Mouse (Mus musculus) E14TG2a.4 (cell line): ENCODE data around the gene Gprc5c.
A peak's percentile ranks its signal among the peaks of the same experiment; 100 is the strongest.

Source experiments
- H3K27me3 ChIP-seq: 2 replicates; pipeline ENCODE4 v1.6.1; 2014; ENCODE audit warnings: low read length, control low read depth; ENCODE audit not compliant: insufficient read depth
- H3K36me3 ChIP-seq: 2 replicates; pipeline ENCODE4 v1.6.1; 2014; ENCODE audit warnings: low read length, control low read depth; ENCODE audit not compliant: insufficient read depth
- H3K4me1 ChIP-seq: replicated peaks from 2 replicates; pipeline ENCODE4 v1.6.1; 2014; ENCODE audit warnings: low read depth, low read length, control low read depth
- H3K4me3 ChIP-seq: replicated peaks from 2 replicates; pipeline ENCODE4 v1.5.1; 2014; ENCODE audit warnings: mild to moderate bottlenecking, low read length
- H3K9me3 ChIP-seq: 2 replicates; pipeline ENCODE4 v1.6.1; 2014; ENCODE audit warnings: low read length, control low read depth
- CTCF ChIP-seq: conservative IDR thresholded peaks from 2 replicates; pipeline ENCODE4 v1.5.1; 2014; ENCODE audit warnings: low read length
- NANOG ChIP-seq: IDR thresholded peaks from 2 replicates; pipeline ENCODE4 v1.6.1; 2014; ENCODE audit warnings: borderline replicate concordance, low read length, mixed read lengths
- POU5F1 ChIP-seq: IDR thresholded peaks from 2 replicates; pipeline ENCODE4 v1.6.1; 2014; ENCODE audit warnings: low read length, borderline replicate concordance

Gene Gprc5c

GRCm38 (mm10) chr11:114856125-114856524 lies 5.2 kb downstream of the Gprc5c start:
- Histone ChIP-seq H3K27me3 (peaks cover 24% of the 10 kb centered on the region), H3K9me3 (no peaks in the 10 kb centered on the region), H3K4me1 (peaks cover 31% of the 10 kb centered on the region), H3K4me3 (no peak overlapping the region), H3K36me3 (no peaks in the 10 kb centered on the region)
- TF ChIP-seq CTCF = no peak
- no peak for TF ChIP-seq POU5F1
- no peak for TF ChIP-seq NANOG

GRCm38 (mm10) chr11:114858641-114859040 lies 7.7 kb downstream of the Gprc5c start:
- TF ChIP-seq CTCF = peak; percentile 92
- no peak for TF ChIP-seq POU5F1
- Histone ChIP-seq H3K4me3 (no peak overlapping the region), H3K4me1 (peaks cover 17% of the 10 kb centered on the region), H3K9me3 (no peaks in the 10 kb centered on the region), H3K27me3 (peaks cover 9% of the 10 kb centered on the region), H3K36me3 (no peaks in the 10 kb centered on the region)

- Histone ChIP-seq H3K27me3 (no peaks in the 10 kb centered on the region), H3K4me1 (peaks cover 4% of the 10 kb centered on the region; the same call in 1 of the 2 replicates), H3K9me3 (no peaks in the 10 kb centered on the region), H3K4me3 (no peak overlapping the region), H3K36me3 (peaks cover 5% of the 10 kb centered on the region; the same call in 1 of the 2 replicates)
- TF ChIP-seq NANOG (no peak), POU5F1 (no peak), CTCF (no peak)
Observed at GRCm38 (mm10) chr11:114861057-114861456, 10.1 kb downstream of the Gprc5c start.

- Histone ChIP-seq H3K36me3 (peaks cover 5% of the 10 kb centered on the region; the same call in 1 of the 2 replicates), H3K27me3 (no peaks in the 10 kb centered on the region), H3K4me1 (peaks cover 18% of the 10 kb centered on the region), H3K9me3 (no peaks in the 10 kb centered on the region), H3K4me3 (no peak overlapping the region)
- TF ChIP-seq NANOG (no peak), POU5F1 (no peak), CTCF (peak; percentile 23; the same call in 1 of the 2 replicates)
Observed at GRCm38 (mm10) chr11:114862687-114863086, 11.7 kb downstream of the Gprc5c start.

- no peak overlapping the region for H3K4me3 ChIP-seq
- peaks cover 27% of the 10 kb centered on the region for H3K4me1 ChIP-seq
- TF ChIP-seq POU5F1 = no peak
- H3K27me3 ChIP-seq = no peaks in the 10 kb centered on the region
- H3K9me3 ChIP-seq = no peaks in the 10 kb centered on the region
- peaks cover 5% of the 10 kb centered on the region; the same call in 1 of the 2 replicates for H3K36me3 ChIP-seq
Observed at GRCm38 (mm10) chr11:114863918-114864420, 13.0 kb downstream of the Gprc5c start.

- TF ChIP-seq NANOG (no peak), CTCF (no peak)
- H3K36me3 ChIP-seq = peaks cover 5% of the 10 kb centered on the region; the same call in 1 of the 2 replicates
- H3K4me3 ChIP-seq = no peak overlapping the region
- H3K27me3 ChIP-seq = no peaks in the 10 kb centered on the region
- no peaks in the 10 kb centered on the region for H3K9me3 ChIP-seq
- peaks cover 37% of the 10 kb centered on the region for H3K4me1 ChIP-seq
Observed at GRCm38 (mm10) chr11:114865999-114866398, 15.0 kb downstream of the Gprc5c start.

- TF ChIP-seq CTCF (no peak), POU5F1 (no peak)
- no peaks in the 10 kb centered on the region for H3K9me3 ChIP-seq
- H3K36me3 ChIP-seq = peaks cover 5% of the 10 kb centered on the region; the same call in 1 of the 2 replicates
- H3K4me1 ChIP-seq = peaks cover 44% of the 10 kb centered on the region
- no peaks in the 10 kb centered on the region for H3K27me3 ChIP-seq
- peak overlapping the region; percentile 20 for H3K4me3 ChIP-seq
Observed at GRCm38 (mm10) chr11:114866486-114867360, 15.8 kb downstream of the Gprc5c start.

- H3K27me3 ChIP-seq = no peaks in the 10 kb centered on the region
- peak overlapping the region; percentile 20 for H3K4me3 ChIP-seq
- peaks cover 52% of the 10 kb centered on the region for H3K4me1 ChIP-seq
- H3K36me3 ChIP-seq = peaks cover 5% of the 10 kb centered on the region; the same call in 1 of the 2 replicates
- TF ChIP-seq NANOG (no peak), POU5F1 (no peak), CTCF (no peak)
- H3K9me3 ChIP-seq = no peaks in the 10 kb centered on the region
Observed at GRCm38 (mm10) chr11:114867361-114868235, 16.6 kb downstream of the Gprc5c start.
